Mouse (Mus musculus): ENCODE measurements around the gene Skap1. TPM values are rescaled to one million over a fixed set of nuclear protein-coding genes. Genes with fewer than 3 reads are reported as not detected.

Gene Skap1
- polyA plus RNA-seq, 1 experiment from 2014 or later: 0.23 TPM

GRCm38 (mm10) chr11:96618789-96619445 is 154.5 kb downstream of the Skap1 start:
- no peaks in the 10 kb centered on the region for H3K36me3 ChIP-seq (ENCODE audit: control insufficient read depth, insufficient read depth, low read length)
- H3K9ac ChIP-seq (ENCODE audit: low read length): no peak overlapping the region
- no peak for ATAC-seq (ENCODE audit: insufficient number of reproducible peaks, insufficient read depth, low FRiP score, low read depth)
- H3K4me3 ChIP-seq (ENCODE audit: control insufficient read depth in 1 of 2, insufficient read depth in 1 of 2, low read depth in 1 of 2, low read length in 2 of 2): no peak overlapping the region
- H3K27ac ChIP-seq (replicated peaks in 1 of 2; ENCODE audit: control insufficient read depth in 1 of 2, insufficient read depth in 1 of 2, low read depth in 2 of 2, low read length in 2 of 2): no peak overlapping the region
- no peaks in the 10 kb centered on the region for H3K9me3 ChIP-seq (ENCODE audit: control insufficient read depth, low read length)
- 61% methylated on average over 16 of the region's 16 CpGs for WGBS
- H3K4me1 ChIP-seq (ENCODE audit: control insufficient read depth in 2 of 2, insufficient read depth in 2 of 2, low read length in 2 of 2): peaks cover 0 to 4% of the 10 kb centered on the region in 2 experiments; a peak in 1 of 4 replicates
- H3K27me3 ChIP-seq (ENCODE audit: control insufficient read depth, insufficient read depth, low read length): peaks cover 54% of the 10 kb centered on the region
- H3K4me2 ChIP-seq (ENCODE audit: low read length): no peak overlapping the region

- H3K27me3 ChIP-seq (ENCODE audit: control insufficient read depth, insufficient read depth, low read length): peaks cover 54% of the 10 kb centered on the region
- H3K4me2 ChIP-seq (ENCODE audit: low read length): no peak overlapping the region
- H3K9me3 ChIP-seq (ENCODE audit: control insufficient read depth, low read length): no peaks in the 10 kb centered on the region
- WGBS: 28% methylated on average over 5 of the region's 5 CpGs
- peaks cover 0 to 4% of the 10 kb centered on the region in 2 experiments; a peak in 1 of 4 replicates for H3K4me1 ChIP-seq (ENCODE audit: control insufficient read depth in 2 of 2, insufficient read depth in 2 of 2, low read length in 2 of 2)
- no peak for ATAC-seq (ENCODE audit: insufficient number of reproducible peaks, insufficient read depth, low FRiP score, low read depth)
- no peaks in the 10 kb centered on the region for H3K36me3 ChIP-seq (ENCODE audit: control insufficient read depth, insufficient read depth, low read length)
- no peak overlapping the region for H3K27ac ChIP-seq (replicated peaks in 1 of 2; ENCODE audit: control insufficient read depth in 1 of 2, insufficient read depth in 1 of 2, low read depth in 2 of 2, low read length in 2 of 2)
- H3K9ac ChIP-seq (ENCODE audit: low read length): no peak overlapping the region
- H3K4me3 ChIP-seq (ENCODE audit: control insufficient read depth in 1 of 2, insufficient read depth in 1 of 2, low read depth in 1 of 2, low read length in 2 of 2): no peak overlapping the region
These were observed 155.2 kb downstream of the Skap1 start for GRCm38 (mm10) chr11:96619576-96619975.

GRCm38 (mm10) chr11:96620006-96620405 is 155.6 kb downstream of the Skap1 start:
- Histone ChIP-seq H3K9ac (ENCODE audit: low read length) (no peak overlapping the region), H3K9me3 (ENCODE audit: control insufficient read depth, low read length) (no peaks in the 10 kb centered on the region), H3K4me2 (ENCODE audit: low read length) (no peak overlapping the region), H3K27ac (replicated peaks in 1 of 2; ENCODE audit: control insufficient read depth in 1 of 2, insufficient read depth in 1 of 2, low read depth in 2 of 2, low read length in 2 of 2) (no peak overlapping the region), H3K27me3 (ENCODE audit: control insufficient read depth, insufficient read depth, low read length) (peaks cover 54% of the 10 kb centered on the region), H3K36me3 (ENCODE audit: control insufficient read depth, insufficient read depth, low read length) (no peaks in the 10 kb centered on the region), H3K4me3 (ENCODE audit: control insufficient read depth in 1 of 2, insufficient read depth in 1 of 2, low read depth in 1 of 2, low read length in 2 of 2) (no peak overlapping the region), H3K4me1 (ENCODE audit: control insufficient read depth in 2 of 2, insufficient read depth in 2 of 2, low read length in 2 of 2) (peaks cover 0 to 4% of the 10 kb centered on the region in 2 experiments; a peak in 1 of 4 replicates)
- WGBS: 50% methylated on average over 7 of the region's 7 CpGs
- ATAC-seq (ENCODE audit: insufficient number of reproducible peaks, insufficient read depth, low FRiP score, low read depth): no peak

- Histone ChIP-seq H3K9me3 (ENCODE audit: control insufficient read depth, low read length) (no peaks in the 10 kb centered on the region), H3K4me1 (ENCODE audit: control insufficient read depth in 2 of 2, insufficient read depth in 2 of 2, low read length in 2 of 2) (peaks cover 0 to 4% of the 10 kb centered on the region in 2 experiments; a peak in 1 of 4 replicates), H3K27ac (replicated peaks in 1 of 2; ENCODE audit: control insufficient read depth in 1 of 2, insufficient read depth in 1 of 2, low read depth in 2 of 2, low read length in 2 of 2) (no peak overlapping the region), H3K4me2 (ENCODE audit: low read length) (no peak overlapping the region), H3K27me3 (ENCODE audit: control insufficient read depth, insufficient read depth, low read length) (peaks cover 56% of the 10 kb centered on the region), H3K9ac (ENCODE audit: low read length) (no peak overlapping the region), H3K4me3 (ENCODE audit: control insufficient read depth in 1 of 2, insufficient read depth in 1 of 2, low read depth in 1 of 2, low read length in 2 of 2) (no peak overlapping the region), H3K36me3 (ENCODE audit: control insufficient read depth, insufficient read depth, low read length) (no peaks in the 10 kb centered on the region)
- ATAC-seq (ENCODE audit: insufficient number of reproducible peaks, insufficient read depth, low FRiP score, low read depth): no peak
- WGBS: 68% methylated on average over 11 of the region's 11 CpGs
These were observed 156.3 kb downstream of the Skap1 start for GRCm38 (mm10) chr11:96620660-96621059.

GRCm38 (mm10) chr11:96621167-96621566 is 156.8 kb downstream of the Skap1 start:
- H3K27me3 ChIP-seq (ENCODE audit: control insufficient read depth, insufficient read depth, low read length): peaks cover 57% of the 10 kb centered on the region
- H3K4me2 ChIP-seq (ENCODE audit: low read length): no peak overlapping the region
- no peak for ATAC-seq (ENCODE audit: insufficient number of reproducible peaks, insufficient read depth, low FRiP score, low read depth)
- H3K4me3 ChIP-seq (ENCODE audit: control insufficient read depth in 1 of 2, insufficient read depth in 1 of 2, low read depth in 1 of 2, low read length in 2 of 2): no peak overlapping the region
- 32% methylated on average over 4 of the region's 4 CpGs for WGBS
- H3K36me3 ChIP-seq (ENCODE audit: control insufficient read depth, insufficient read depth, low read length): no peaks in the 10 kb centered on the region
- H3K9ac ChIP-seq (ENCODE audit: low read length): no peak overlapping the region
- H3K4me1 ChIP-seq (ENCODE audit: control insufficient read depth in 2 of 2, insufficient read depth in 2 of 2, low read length in 2 of 2): peaks cover 0 to 4% of the 10 kb centered on the region in 2 experiments; a peak in 1 of 4 replicates
- H3K27ac ChIP-seq (replicated peaks in 1 of 2; ENCODE audit: control insufficient read depth in 1 of 2, insufficient read depth in 1 of 2, low read depth in 2 of 2, low read length in 2 of 2): no peak overlapping the region
- H3K9me3 ChIP-seq (ENCODE audit: control insufficient read depth, low read length): no peaks in the 10 kb centered on the region

- Histone ChIP-seq H3K4me3 (ENCODE audit: control insufficient read depth in 1 of 2, insufficient read depth in 1 of 2, low read depth in 1 of 2, low read length in 2 of 2) (no peak overlapping the region), H3K27me3 (ENCODE audit: control insufficient read depth, insufficient read depth, low read length) (peaks cover 60% of the 10 kb centered on the region), H3K36me3 (ENCODE audit: control insufficient read depth, insufficient read depth, low read length) (no peaks in the 10 kb centered on the region), H3K9me3 (ENCODE audit: control insufficient read depth, low read length) (no peaks in the 10 kb centered on the region), H3K4me1 (ENCODE audit: control insufficient read depth in 2 of 2, insufficient read depth in 2 of 2, low read length in 2 of 2) (peaks cover 0 to 4% of the 10 kb centered on the region in 2 experiments; a peak in 1 of 4 replicates), H3K4me2 (ENCODE audit: low read length) (peak overlapping the region; percentile 27; the same call in 1 of the 2 replicates), H3K9ac (ENCODE audit: low read length) (no peak overlapping the region), H3K27ac (replicated peaks in 1 of 2; ENCODE audit: control insufficient read depth in 1 of 2, insufficient read depth in 1 of 2, low read depth in 2 of 2, low read length in 2 of 2) (no peak overlapping the region)
- ATAC-seq (ENCODE audit: insufficient number of reproducible peaks, insufficient read depth, low FRiP score, low read depth): no peak
- WGBS: 6% methylated on average over 9 of the region's 9 CpGs
These were observed 158.4 kb downstream of the Skap1 start for GRCm38 (mm10) chr11:96622782-96623181.

GRCm38 (mm10) chr11:96624436-96624835 is 160.0 kb downstream of the Skap1 start:
- H3K27me3 ChIP-seq (ENCODE audit: control insufficient read depth, insufficient read depth, low read length): peaks cover 50% of the 10 kb centered on the region
- ATAC-seq (ENCODE audit: insufficient number of reproducible peaks, insufficient read depth, low FRiP score, low read depth): no peak
- no peaks in the 10 kb centered on the region for H3K9me3 ChIP-seq (ENCODE audit: control insufficient read depth, low read length)
- H3K4me2 ChIP-seq (ENCODE audit: low read length): no peak overlapping the region
- H3K36me3 ChIP-seq (ENCODE audit: control insufficient read depth, insufficient read depth, low read length): no peaks in the 10 kb centered on the region
- WGBS: 44% methylated on average over 4 of the region's 4 CpGs
- H3K9ac ChIP-seq (ENCODE audit: low read length): no peak overlapping the region
- H3K4me3 ChIP-seq (ENCODE audit: control insufficient read depth in 1 of 2, insufficient read depth in 1 of 2, low read depth in 1 of 2, low read length in 2 of 2): no peak overlapping the region
- H3K27ac ChIP-seq (replicated peaks in 1 of 2; ENCODE audit: control insufficient read depth in 1 of 2, insufficient read depth in 1 of 2, low read depth in 2 of 2, low read length in 2 of 2): no peak overlapping the region
- H3K4me1 ChIP-seq (ENCODE audit: control insufficient read depth in 2 of 2, insufficient read depth in 2 of 2, low read length in 2 of 2): peaks cover 0 to 4% of the 10 kb centered on the region in 2 experiments; a peak in 1 of 4 replicates

GRCm38 (mm10) chr11:96629775-96630174 is 165.4 kb downstream of the Skap1 start:
- no peak overlapping the region for H3K9ac ChIP-seq (ENCODE audit: low read length)
- no peaks in the 10 kb centered on the region for H3K36me3 ChIP-seq (ENCODE audit: control insufficient read depth, insufficient read depth, low read length)
- H3K4me2 ChIP-seq (ENCODE audit: low read length): no peak overlapping the region
- no peak overlapping the region for H3K4me3 ChIP-seq (ENCODE audit: control insufficient read depth in 1 of 2, insufficient read depth in 1 of 2, low read depth in 1 of 2, low read length in 2 of 2)
- H3K27me3 ChIP-seq (ENCODE audit: control insufficient read depth, insufficient read depth, low read length): peaks cover 20% of the 10 kb centered on the region
- no peaks in the 10 kb centered on the region for H3K9me3 ChIP-seq (ENCODE audit: control insufficient read depth, low read length)
- 28% methylated on average over 9 of the region's 9 CpGs for WGBS
- no peak for ATAC-seq (ENCODE audit: insufficient number of reproducible peaks, insufficient read depth, low FRiP score, low read depth)
- no peaks in the 10 kb centered on the region for H3K4me1 ChIP-seq (ENCODE audit: control insufficient read depth in 2 of 2, insufficient read depth in 2 of 2, low read length in 2 of 2)
- no peak overlapping the region for H3K27ac ChIP-seq (replicated peaks in 1 of 2; ENCODE audit: control insufficient read depth in 1 of 2, insufficient read depth in 1 of 2, low read depth in 2 of 2, low read length in 2 of 2)
